Mouse (Mus musculus) neural tube, embryonic 14.5 days (tissue): ENCODE measurements around the gene Cdk14. TPM values are rescaled to one million over a fixed set of nuclear protein-coding genes. Genes with fewer than 3 reads are reported as not detected.

Source experiments
- ATAC-seq: fragments of 200-750 bp; cut with Nextera tagmentation; 2 replicates; pipeline ENCODE4 v1.8.0; 2017; ENCODE audit warnings: low read depth, mild to moderate bottlenecking, moderate TSS enrichment, moderate library complexity
- H3K27ac ChIP-seq: fragments of 300-500 bp; sonication (generic); 2 replicates; pipeline ENCODE4 v1.5.1; 2014; ENCODE audit warnings: low read depth, mild to moderate bottlenecking, control low read depth, low read length, moderate library complexity, mixed read lengths
- H3K27me3 ChIP-seq: fragments of 300-500 bp; sonication (generic); 2 replicates; pipeline ENCODE4 v1.6.1; 2014; ENCODE audit warnings: low read length; ENCODE audit not compliant: control insufficient read depth, insufficient read depth
- H3K36me3 ChIP-seq: fragments of 300-500 bp; sonication (generic); 2 replicates; pipeline ENCODE4 v1.6.1; 2014; ENCODE audit warnings: low read length, mixed read lengths; ENCODE audit not compliant: control insufficient read depth, insufficient read depth
- H3K4me1 ChIP-seq: fragments of 300-500 bp; sonication (generic); 2 replicates; pipeline ENCODE4 v1.6.1; 2014; ENCODE audit warnings: low read length; ENCODE audit not compliant: control insufficient read depth, insufficient read depth
- H3K4me2 ChIP-seq: fragments of 300-500 bp; sonication (generic); 2 replicates; pipeline ENCODE4 v1.6.1; 2014; ENCODE audit warnings: mild to moderate bottlenecking, low read depth, low read length, control low read depth
- H3K4me3 ChIP-seq: fragments of 300-500 bp; sonication (generic); 2 replicates; pipeline ENCODE4 v1.5.1; 2014; ENCODE audit warnings: low read depth, low read length, control low read depth, mixed read lengths
- H3K9ac ChIP-seq: fragments of 300-500 bp; sonication (generic); replicated peaks from 2 replicates; pipeline ENCODE4 v1.6.1; 2014; ENCODE audit warnings: low read depth, mild to moderate bottlenecking, control low read depth, low read length, mixed read lengths
- H3K9me3 ChIP-seq: fragments of 300-500 bp; sonication (generic); 2 replicates; pipeline ENCODE4 v1.6.1; 2016; ENCODE audit warnings: low read length; ENCODE audit not compliant: control insufficient read depth
- WGBS: fragments of 180-500 bp; shearing (Covaris S2); extraction: QIAGEN DNeasy Blood & Tissue Kit; methylation state at CpG from one replicate; pipeline ENCODE4 v1.1.7; 2014; 5-methylcytosine and 5-hydroxymethylcytosine counted together
- polyA plus RNA-seq: library from polyadenylated mRNA; unstranded; fragments of >200 nt; fragmentation: Nextera tagmentation; extraction: Ambion mirVana; gene quantifications from 2 replicates; pipeline ENCODE4 v1.2.1, GENCODE M21; 2014

The Cdk14 gene
- polyA plus RNA-seq, 1 experiment from 2014 or later = 53.5 TPM

DNA sequence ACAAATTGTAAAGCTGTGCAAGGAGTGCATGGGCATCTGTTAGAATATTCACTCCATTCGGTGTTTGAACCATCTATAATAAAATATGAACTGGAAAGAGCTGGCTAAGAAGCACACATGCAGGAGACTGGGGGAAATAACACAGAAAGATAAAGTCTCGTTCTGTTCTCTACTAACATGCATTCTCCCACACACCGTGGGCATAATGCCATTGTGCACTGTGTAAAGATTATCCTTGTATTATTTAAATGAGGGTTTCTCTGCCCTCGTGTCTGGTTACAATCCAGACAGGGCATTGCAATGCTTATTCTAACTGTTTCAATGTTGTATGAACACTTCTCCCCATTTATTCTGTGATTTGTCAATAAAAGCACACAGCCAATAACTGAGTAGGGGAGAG is 18.1 kb downstream of the Cdk14 start:
- no peak overlapping the region for H3K27ac ChIP-seq
- no peaks in the 10 kb centered on the region for H3K4me1 ChIP-seq
- ATAC-seq = no peak
- H3K9ac ChIP-seq = no peak overlapping the region
- no peaks in the 10 kb centered on the region for H3K27me3 ChIP-seq
- WGBS = 82% methylated on average over 4 of the region's 4 CpGs
- H3K4me3 ChIP-seq = no peak overlapping the region
- no peak overlapping the region for H3K4me2 ChIP-seq
- no peaks in the 10 kb centered on the region for H3K36me3 ChIP-seq
- no peaks in the 10 kb centered on the region for H3K9me3 ChIP-seq

DNA sequence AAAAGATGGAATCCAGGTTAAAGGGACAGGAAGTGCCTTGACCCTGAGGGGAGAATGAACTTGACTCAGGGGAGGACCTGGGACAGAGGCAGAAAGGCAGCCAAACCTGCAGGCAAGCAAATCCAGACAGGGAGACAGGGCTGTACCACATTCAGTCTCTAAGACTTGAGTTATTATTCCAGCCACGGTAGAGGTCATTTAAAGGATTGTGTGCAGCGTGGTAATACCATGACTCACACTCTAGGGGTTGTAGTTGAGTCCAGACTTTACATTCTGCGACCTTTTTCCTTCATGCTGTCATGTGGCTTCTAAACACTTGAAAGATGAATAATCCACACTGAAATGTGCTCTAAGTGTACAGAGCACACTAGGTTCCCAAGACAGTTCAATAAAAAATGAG is 27.3 kb downstream of the Cdk14 start:
- no peak overlapping the region for H3K9ac ChIP-seq
- no peaks in the 10 kb centered on the region for H3K27me3 ChIP-seq
- 49% methylated on average over 3 of the region's 3 CpGs for WGBS
- H3K4me3 ChIP-seq = no peak overlapping the region
- H3K4me2 ChIP-seq = no peak overlapping the region
- no peaks in the 10 kb centered on the region for H3K9me3 ChIP-seq
- ATAC-seq = no peak
- no peaks in the 10 kb centered on the region for H3K36me3 ChIP-seq
- H3K4me1 ChIP-seq = no peaks in the 10 kb centered on the region
- H3K27ac ChIP-seq = no peak overlapping the region

DNA sequence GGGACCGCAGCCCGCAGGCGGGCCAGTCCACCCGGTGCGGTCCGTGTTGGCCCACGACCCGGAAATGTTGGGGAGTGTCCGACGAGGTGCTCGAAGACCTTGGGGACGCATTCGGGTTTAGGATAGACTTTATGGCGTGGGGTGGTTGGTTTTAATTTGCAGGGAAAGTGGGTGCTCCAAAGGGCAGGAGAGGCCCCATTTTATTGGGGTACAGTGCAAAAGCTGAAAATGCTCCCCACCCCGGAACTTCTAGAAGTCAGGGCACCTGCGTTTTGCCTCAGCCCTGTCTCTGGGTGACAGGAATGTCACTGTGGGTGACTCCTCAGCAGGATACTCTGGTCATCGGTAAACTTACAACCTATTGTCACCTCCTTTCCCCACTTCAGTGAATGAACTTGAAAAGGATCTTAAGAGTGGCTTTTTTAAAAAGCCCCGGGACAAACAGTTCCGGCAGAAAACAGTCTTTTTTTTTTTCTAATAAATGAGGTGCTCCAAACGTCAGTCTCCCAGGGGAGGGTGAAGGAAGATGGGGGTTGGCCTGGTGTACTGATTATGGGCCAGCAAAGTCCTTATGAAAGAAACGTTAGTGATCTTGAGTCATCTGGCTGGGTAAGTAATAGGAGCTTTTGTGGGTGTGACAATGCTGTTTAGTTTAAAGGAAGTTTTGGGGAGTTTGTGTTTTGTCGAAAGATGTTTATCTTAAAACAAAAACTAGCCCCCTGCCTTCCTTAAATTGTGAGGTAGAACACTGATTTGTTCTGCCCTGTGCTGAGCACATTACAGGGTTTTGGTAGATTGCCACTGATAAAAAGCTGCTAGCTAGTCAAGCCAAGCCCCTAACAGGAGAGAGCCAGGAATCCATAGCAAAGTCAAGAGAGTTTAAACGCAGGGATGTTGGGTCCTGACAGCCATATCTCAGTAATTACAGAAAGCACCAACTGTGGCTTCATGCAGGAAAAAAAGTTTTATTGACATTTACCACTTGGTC is 39.1 kb downstream of the Cdk14 start:
- ATAC-seq = no peak

DNA sequence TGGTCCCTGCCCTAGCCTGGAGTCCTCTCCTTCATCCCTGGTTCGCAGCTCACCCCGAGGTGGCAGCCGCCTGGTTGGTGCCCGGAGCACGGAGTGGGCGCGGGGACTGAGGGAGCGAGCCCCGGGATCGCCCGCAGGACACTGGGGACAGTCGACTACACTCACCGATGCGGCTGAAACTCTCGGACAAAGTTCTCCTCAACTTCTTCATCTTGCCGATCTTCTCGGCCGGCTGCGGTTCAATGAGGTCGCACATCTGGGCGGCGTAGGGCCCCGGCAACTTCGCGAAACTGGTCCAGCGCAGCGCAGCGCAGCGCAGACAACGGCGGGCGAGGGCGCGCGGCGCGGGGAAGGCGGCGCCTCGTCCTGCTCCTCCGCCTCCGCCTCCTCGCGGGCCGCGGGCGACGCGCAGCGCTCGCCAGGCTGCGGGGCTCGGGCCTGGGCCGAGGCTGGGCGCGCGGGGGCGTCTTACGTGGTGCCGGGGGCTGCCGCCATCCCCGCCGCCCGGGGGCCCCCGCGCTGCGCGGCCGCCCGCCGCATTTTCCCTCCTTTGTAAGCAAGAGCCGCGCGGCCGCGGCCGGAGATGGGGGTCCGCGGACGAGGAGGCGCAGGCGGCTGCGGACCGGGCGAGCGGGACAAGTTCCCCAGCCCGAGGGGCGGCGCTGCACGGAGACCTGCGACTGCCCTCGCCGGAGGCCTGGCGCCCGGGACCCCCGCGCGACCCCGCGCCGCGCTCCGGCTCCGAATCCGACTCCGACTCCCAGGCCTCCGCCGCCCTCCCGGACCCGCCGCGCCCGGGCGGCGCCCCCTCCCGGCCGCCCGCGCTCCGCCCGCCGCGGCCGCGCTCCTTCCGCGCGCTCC is 40.0 kb downstream of the Cdk14 start:
- H3K9me3 ChIP-seq = no peaks in the 10 kb centered on the region
- ATAC-seq = peak; percentile 96
- H3K36me3 ChIP-seq = no peaks in the 10 kb centered on the region
- H3K27me3 ChIP-seq = no peaks in the 10 kb centered on the region
- H3K4me1 ChIP-seq = peaks cover 11% of the 10 kb centered on the region; the same call in 1 of the 2 replicates
- H3K27ac ChIP-seq = peak overlapping the region; percentile 92
- H3K9ac ChIP-seq = peak overlapping the region; percentile 93
- under 1% methylated on average over 77 of the region's 128 CpGs for WGBS
- H3K4me3 ChIP-seq = peak overlapping the region; percentile 79
- peak overlapping the region; percentile 77 for H3K4me2 ChIP-seq

More for the DNA sequence above, 39.1 kb downstream of the Cdk14 start:
- Histone ChIP-seq H3K4me3 (peak overlapping the region; percentile 79), H3K27me3 (no peaks in the 10 kb centered on the region), H3K9ac (peak overlapping the region; percentile 93), H3K36me3 (no peaks in the 10 kb centered on the region), H3K4me2 (peak overlapping the region; percentile 77), H3K4me1 (peaks cover 11% of the 10 kb centered on the region; the same call in 1 of the 2 replicates), H3K9me3 (no peaks in the 10 kb centered on the region), H3K27ac (peak overlapping the region; percentile 92)
- 3% methylated on average over 23 of the region's 23 CpGs for WGBS

DNA sequence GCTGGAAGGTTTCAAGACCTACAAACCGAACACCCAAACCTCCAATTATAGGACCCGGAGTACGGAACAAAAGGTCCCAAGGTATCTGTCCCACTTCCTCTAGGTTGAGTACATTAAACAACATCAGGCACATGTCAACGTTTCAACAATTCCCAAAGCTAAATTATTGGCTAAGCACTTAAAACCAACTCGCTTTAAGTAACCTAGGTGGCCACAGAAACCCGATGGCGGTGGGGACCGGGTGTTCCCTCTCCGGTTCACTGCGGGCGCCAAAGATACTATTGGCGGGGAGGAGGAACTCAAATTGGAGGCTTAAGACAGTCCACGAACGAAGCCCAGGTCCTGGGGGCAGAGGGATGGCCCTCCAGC is 40.6 kb downstream of the Cdk14 start:
- Histone ChIP-seq H3K4me2 (peak overlapping the region; percentile 77), H3K4me1 (peaks cover 11% of the 10 kb centered on the region; the same call in 1 of the 2 replicates), H3K36me3 (no peaks in the 10 kb centered on the region), H3K9ac (peak overlapping the region; percentile 93), H3K4me3 (peak overlapping the region; percentile 79), H3K27me3 (no peaks in the 10 kb centered on the region), H3K9me3 (no peaks in the 10 kb centered on the region), H3K27ac (peak overlapping the region; percentile 92)
- ATAC-seq = no peak
- 0% methylated on average over 14 of the region's 14 CpGs for WGBS

DNA sequence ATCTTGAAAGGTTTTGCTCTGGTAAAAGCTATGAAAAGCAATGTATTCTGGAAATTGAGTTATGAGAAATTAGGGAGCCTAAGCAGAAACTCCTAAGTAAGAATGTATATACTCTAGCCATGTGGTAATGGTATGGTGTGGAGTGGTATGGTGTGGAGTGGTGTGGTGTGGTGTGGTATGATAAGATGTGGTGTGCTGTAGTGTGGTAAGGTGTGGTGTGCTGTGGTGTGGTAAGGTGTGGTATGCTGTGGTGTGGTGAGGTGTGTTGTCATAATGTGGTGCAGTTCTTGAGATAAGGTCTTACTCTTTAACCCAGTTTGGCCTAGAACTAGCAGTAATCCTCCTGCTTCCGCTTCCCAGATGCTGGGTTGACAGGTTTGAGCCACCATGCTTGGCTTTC is 45.7 kb downstream of the Cdk14 start:
- no peaks in the 10 kb centered on the region for H3K9me3 ChIP-seq
- no peak overlapping the region for H3K4me2 ChIP-seq
- no peak overlapping the region for H3K27ac ChIP-seq
- peaks cover 11% of the 10 kb centered on the region; the same call in 1 of the 2 replicates for H3K4me1 ChIP-seq
- 100% methylated on average over 1 of the region's 1 CpGs for WGBS
- H3K9ac ChIP-seq = no peak overlapping the region
- H3K4me3 ChIP-seq = no peak overlapping the region
- ATAC-seq = no peak
- H3K36me3 ChIP-seq = no peaks in the 10 kb centered on the region
- no peaks in the 10 kb centered on the region for H3K27me3 ChIP-seq

DNA sequence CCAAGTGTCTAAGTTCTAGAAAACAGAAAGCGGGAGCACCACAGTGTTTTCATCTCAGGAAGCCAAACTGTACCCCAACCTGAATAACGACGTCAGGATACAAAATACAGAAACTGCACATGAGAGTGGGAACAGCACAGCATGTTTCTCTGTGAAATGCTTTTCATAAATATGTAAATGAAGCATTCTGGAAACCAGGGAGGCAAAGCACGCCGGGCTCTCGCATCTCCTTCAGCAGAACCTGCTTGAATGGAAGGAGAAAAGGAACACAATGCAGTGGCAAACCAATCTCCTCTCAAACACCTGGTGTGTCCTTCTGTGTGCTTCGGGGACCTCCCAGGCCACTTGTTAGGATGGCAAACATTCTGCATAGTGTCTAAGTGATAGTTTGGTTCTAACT is 46.6 kb downstream of the Cdk14 start:
- no peak overlapping the region for H3K27ac ChIP-seq
- H3K4me3 ChIP-seq = no peak overlapping the region
- no peak overlapping the region for H3K4me2 ChIP-seq

DNA sequence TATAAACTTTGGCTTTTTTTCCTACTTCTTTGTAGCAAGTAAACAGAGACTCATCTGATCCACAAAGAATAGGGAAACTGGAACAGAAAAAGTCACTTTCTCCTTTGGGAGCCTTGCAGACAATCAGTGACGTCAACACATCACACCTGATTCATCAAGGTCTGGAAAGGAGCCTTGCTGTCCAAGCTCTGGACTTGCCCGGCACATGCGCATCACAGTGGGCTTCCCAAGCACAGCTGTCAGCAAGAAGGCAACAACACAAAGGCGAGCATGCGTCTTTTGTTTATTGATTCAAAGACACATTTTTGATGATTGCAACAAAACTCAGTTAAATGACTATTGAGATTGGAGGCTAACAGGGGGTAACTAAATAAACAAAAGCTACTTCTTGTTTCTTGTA is 47.2 kb downstream of the Cdk14 start:
- Histone ChIP-seq H3K27me3 (no peaks in the 10 kb centered on the region), H3K9me3 (no peaks in the 10 kb centered on the region), H3K9ac (no peak overlapping the region), H3K36me3 (no peaks in the 10 kb centered on the region), H3K4me1 (peaks cover 2% of the 10 kb centered on the region; the same call in 1 of the 2 replicates), H3K4me2 (no peak overlapping the region), H3K27ac (no peak overlapping the region), H3K4me3 (no peak overlapping the region)
- 56% methylated on average over 5 of the region's 5 CpGs for WGBS
- ATAC-seq = no peak

More for the DNA sequence above, 46.6 kb downstream of the Cdk14 start:
- H3K36me3 ChIP-seq = no peaks in the 10 kb centered on the region
- no peaks in the 10 kb centered on the region for H3K9me3 ChIP-seq
- WGBS = 52% methylated on average over 7 of the region's 7 CpGs
- H3K9ac ChIP-seq = no peak overlapping the region
- no peak for ATAC-seq
- H3K4me1 ChIP-seq = peaks cover 6% of the 10 kb centered on the region; the same call in 1 of the 2 replicates
- H3K27me3 ChIP-seq = no peaks in the 10 kb centered on the region
